Mouse (Mus musculus) ES-E14 (cell line): ENCODE measurements around the gene Stxbp2. TPM values are rescaled to one million over a fixed set of nuclear protein-coding genes. Genes with fewer than 3 reads are reported as not detected.
A peak's percentile ranks its signal among the peaks of the same experiment; 100 is the strongest.

ENCODE experiments used
- DNase-seq: peaks from one replicate; pipeline ENCODE4 v3.0.0-alpha.2; 2013; ENCODE audit warnings: low read depth, low spot score
- H3K27ac ChIP-seq: 2 replicates; pipeline ENCODE4 v1.5.1; 2012; ENCODE audit warnings: low read depth, mild to moderate bottlenecking, low read length, moderate library complexity, mixed read lengths; ENCODE audit not compliant: poor library complexity, insufficient read depth, severe bottlenecking
- H3K36me3 ChIP-seq: 2 replicates; pipeline ENCODE4 v1.6.1; 2012; ENCODE audit warnings: mild to moderate bottlenecking, low read length, moderate library complexity, mixed read lengths; ENCODE audit not compliant: control insufficient read depth, poor library complexity, insufficient read depth, severe bottlenecking
- H3K4me1 ChIP-seq, 2 experiments: fragments of 150-350 bp in 1 of 2; sonication (generic) in 1 of 2; 2 replicates each; pipeline ENCODE4 v1.6.1; 2012; ENCODE audit warnings: low read length in 2 of 2, mild to moderate bottlenecking in 1 of 2, mixed read lengths in 1 of 2; ENCODE audit not compliant: control insufficient read depth in 2 of 2, insufficient read depth in 2 of 2, poor library complexity in 1 of 2
- H3K4me3 ChIP-seq, 2 experiments: fragments of 150-350 bp in 1 of 2; sonication (generic) in 1 of 2; 2 replicates each; pipeline ENCODE4 v1.5.1; 2012; ENCODE audit warnings: low read length in 2 of 2, low read depth in 1 of 2, mild to moderate bottlenecking in 1 of 2, mixed read lengths in 1 of 2; ENCODE audit not compliant: insufficient read depth in 1 of 2, poor library complexity in 1 of 2, severe bottlenecking in 1 of 2
- H3K9ac ChIP-seq: 2 replicates; pipeline ENCODE4 v1.6.1; 2012; ENCODE audit warnings: low read depth, mild to moderate bottlenecking, low read length, mixed read lengths; ENCODE audit not compliant: poor library complexity, insufficient read depth, severe bottlenecking
- H3K9me3 ChIP-seq: fragments of 150-350 bp; sonication (generic); 2 replicates; pipeline ENCODE4 v1.6.1; 2012; ENCODE audit warnings: low read depth, mild to moderate bottlenecking, low read length; ENCODE audit not compliant: control insufficient read depth, insufficient read depth
- CHD2 ChIP-seq: IDR thresholded peaks from 2 replicates; pipeline ENCODE4 v1.6.1; 2014; ENCODE audit warnings: mild to moderate bottlenecking, low read depth, low read length, inconsistent platforms
- HCFC1 ChIP-seq: IDR thresholded peaks from 2 replicates; pipeline ENCODE4 v1.6.1; 2012; ENCODE audit warnings: low read length, inconsistent platforms, borderline replicate concordance; ENCODE audit not compliant: insufficient read depth
- MAFK ChIP-seq: IDR thresholded peaks from 2 replicates; pipeline ENCODE4 v1.6.1; 2014; ENCODE audit warnings: mild to moderate bottlenecking, low read depth, low read length, inconsistent platforms; ENCODE audit not compliant: insufficient read depth
- ZC3H11A ChIP-seq: IDR thresholded peaks from 2 replicates; pipeline ENCODE4 v1.6.1; 2012; ENCODE audit warnings: low read depth, mild to moderate bottlenecking, inconsistent platforms, low read length, borderline replicate concordance
- ZNF384 ChIP-seq: IDR thresholded peaks from 2 replicates; pipeline ENCODE4 v1.6.1; 2012; ENCODE audit warnings: low read depth, low read length, inconsistent platforms
- in situ Hi-C, 2 experiments: fragments of 600-800 bp; cut with MboI; formaldehyde crosslinking; loops; one replicate each; pipeline ENCODE4 v1.15.1; 2025; ENCODE audit warnings: low sequenced_read_pairs in 2 of 2, inconsistent platforms in 1 of 2; ENCODE audit not compliant: unreplicated experiment in 2 of 2
- total RNA-seq: library from RNA; depleted of rRNA; stranded (reverse); fragments of 300-350 nt; gene quantifications from 2 replicates; pipeline ENCODE4 v1.2.3, GENCODE M21; 2012

The Stxbp2 gene
- total RNA-seq, 1 experiment, result 38.5 TPM

- no peak for DNase-seq
- no peak for TF ChIP-seq HCFC1
- no peak for TF ChIP-seq ZC3H11A
- no peak for TF ChIP-seq ZNF384
- TF ChIP-seq MAFK, result no peak
- TF ChIP-seq CHD2, result no peak
- H3K9me3 ChIP-seq, result no peaks in the 10 kb centered on the region
- H3K9ac ChIP-seq, result peak overlapping the region; percentile 63
- H3K27ac ChIP-seq, result no peak overlapping the region
- H3K4me3 ChIP-seq, result peak overlapping the region; percentile 61 to 65
- H3K4me1 ChIP-seq, result peaks cover 4 to 5% of the 10 kb centered on the region in 2 experiments; a peak in 3 of 4 replicates
- in situ Hi-C loops, result loop anchor here in 1 of 2 experiments (10.0 kb wide), 1 partner anchor 394 kb away; no protein-coding TSS in a partner anchor
- H3K36me3 ChIP-seq, result peaks cover 10% of the 10 kb centered on the region
Observed at GRCm38 (mm10) chr8:3678831-3679230, 48.1 kb downstream of the Stxbp2 start.

DNA sequence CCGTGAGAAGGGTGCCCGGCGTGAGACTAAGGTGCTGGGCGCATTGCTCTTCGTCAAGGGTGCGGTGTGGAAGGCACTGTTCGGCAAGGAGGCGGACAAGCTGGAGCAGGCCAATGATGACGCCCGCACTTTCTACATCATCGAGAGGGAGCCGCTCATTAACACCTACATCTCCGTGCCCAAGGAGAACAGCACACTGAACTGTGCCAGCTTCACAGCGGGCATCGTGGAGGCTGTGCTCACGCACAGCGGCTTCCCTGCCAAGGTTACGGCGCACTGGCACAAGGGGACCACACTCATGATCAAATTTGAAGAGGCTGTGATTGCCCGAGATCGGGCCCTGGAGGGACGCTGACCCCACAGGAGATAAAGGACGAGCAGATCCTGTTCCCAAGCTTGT, 48.5 kb downstream of the Stxbp2 start:
- no peak for DNase-seq
- Histone ChIP-seq H3K36me3 (peaks cover 10% of the 10 kb centered on the region), H3K27ac (no peak overlapping the region), H3K4me3 (peak overlapping the region; percentile 61 to 65), H3K4me1 (peaks cover 4 to 5% of the 10 kb centered on the region in 2 experiments; a peak in 3 of 4 replicates), H3K9ac (peak overlapping the region; percentile 63; the same call in 1 of the 2 replicates), H3K9me3 (no peaks in the 10 kb centered on the region)
- TF ChIP-seq HCFC1 (no peak), CHD2 (no peak), ZNF384 (no peak), ZC3H11A (no peak), MAFK (no peak)
- in situ Hi-C loops, result loop anchor here in 1 of 2 experiments (10.0 kb wide), 1 partner anchor 394 kb away; no protein-coding TSS in a partner anchor

DNA sequence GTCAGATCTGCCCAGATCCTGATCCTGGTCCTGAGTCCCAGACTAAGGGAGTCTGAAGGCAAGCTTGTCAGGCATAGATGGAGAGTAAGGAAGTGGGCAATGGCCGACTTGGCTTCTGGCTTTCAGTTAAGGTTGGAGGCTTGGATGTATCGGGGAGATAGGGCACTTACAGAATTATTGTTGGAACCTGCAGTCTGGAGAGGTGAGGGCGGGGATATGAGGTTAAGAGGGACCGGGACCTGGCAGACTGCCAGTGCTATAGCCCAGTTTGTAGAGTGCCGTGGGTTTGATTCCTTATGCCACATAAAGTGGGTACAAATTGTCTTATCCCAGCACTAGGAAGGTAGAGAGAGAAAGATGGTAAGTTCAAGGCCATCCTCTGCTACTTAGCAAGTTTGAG, 48.9 kb downstream of the Stxbp2 start:
- Histone ChIP-seq H3K9ac (no peak overlapping the region), H3K9me3 (no peaks in the 10 kb centered on the region), H3K4me3 (peak overlapping the region in 1 of 2 experiments; percentile 65; a peak in 3 of 4 replicates), H3K36me3 (peaks cover 10% of the 10 kb centered on the region), H3K4me1 (peaks cover 4 to 5% of the 10 kb centered on the region in 2 experiments; a peak in 3 of 4 replicates), H3K27ac (no peak overlapping the region)
- TF ChIP-seq CHD2 (no peak), ZNF384 (no peak), HCFC1 (no peak)
- no peak for DNase-seq
- in situ Hi-C loops, result loop anchor here in 1 of 2 experiments (10.0 kb wide), 1 partner anchor 395 kb away; no protein-coding TSS in a partner anchor

GRCm38 (mm10) chr8:3682435-3682834, 51.7 kb downstream of the Stxbp2 start:
- H3K27ac ChIP-seq, result no peak overlapping the region
- H3K4me3 ChIP-seq, result no peak overlapping the region
- peaks cover 10% of the 10 kb centered on the region for H3K36me3 ChIP-seq
- peaks cover 3 to 4% of the 10 kb centered on the region in 2 experiments; a peak in 2 of 4 replicates for H3K4me1 ChIP-seq
- TF ChIP-seq ZNF384 (no peak), HCFC1 (no peak), MAFK (no peak), ZC3H11A (no peak), CHD2 (no peak)
- no peak overlapping the region for H3K9ac ChIP-seq
- in situ Hi-C loops, result no loop called here
- DNase-seq, result no peak
- no peaks in the 10 kb centered on the region for H3K9me3 ChIP-seq
